Mouse (Mus musculus) cerebellum, adult 18-20 months (tissue): ENCODE data around the gene Dgkg.

ENCODE experiments used
- DNase-seq, 2 experiments: peaks; one replicate each; pipeline ENCODE4 v3.0.0; 2021

The Dgkg gene

DNA sequence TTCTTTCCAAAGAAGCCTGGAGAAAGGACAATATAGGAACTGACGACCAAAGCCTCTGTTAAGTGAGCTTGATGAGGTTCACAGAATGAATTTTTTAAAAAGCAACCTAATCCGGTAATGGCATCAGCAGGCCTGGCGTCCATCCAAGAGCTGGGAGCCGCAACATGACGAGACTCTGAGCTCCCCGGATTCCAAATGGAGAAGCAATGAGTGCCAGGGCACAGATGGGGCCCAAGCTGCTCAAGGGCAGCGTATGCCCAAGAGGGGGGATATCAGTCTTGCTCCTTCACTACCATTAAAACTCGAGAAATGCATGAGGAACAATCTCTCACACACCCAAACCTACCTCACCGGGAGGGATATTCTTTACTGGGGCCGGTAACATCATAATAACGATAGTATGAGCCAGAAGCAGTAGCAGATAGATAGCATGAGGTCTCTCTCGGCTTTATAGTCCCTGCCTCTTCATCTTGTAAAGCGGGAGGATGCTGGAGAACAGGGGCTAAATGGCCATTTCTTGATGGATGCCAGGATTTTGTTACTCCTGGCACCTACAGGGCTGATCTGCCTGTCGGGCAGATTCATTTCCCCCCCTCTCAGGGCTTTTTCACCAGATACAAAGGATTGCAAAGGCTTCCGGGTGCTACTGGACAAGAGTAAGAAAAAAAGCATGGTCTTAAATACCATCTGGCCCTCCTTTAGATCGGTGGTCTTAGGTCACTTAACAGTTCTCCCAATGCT is 226.6 kb downstream of the Dgkg start:
- DNase-seq = peak; percentile 89 to 91

DNA sequence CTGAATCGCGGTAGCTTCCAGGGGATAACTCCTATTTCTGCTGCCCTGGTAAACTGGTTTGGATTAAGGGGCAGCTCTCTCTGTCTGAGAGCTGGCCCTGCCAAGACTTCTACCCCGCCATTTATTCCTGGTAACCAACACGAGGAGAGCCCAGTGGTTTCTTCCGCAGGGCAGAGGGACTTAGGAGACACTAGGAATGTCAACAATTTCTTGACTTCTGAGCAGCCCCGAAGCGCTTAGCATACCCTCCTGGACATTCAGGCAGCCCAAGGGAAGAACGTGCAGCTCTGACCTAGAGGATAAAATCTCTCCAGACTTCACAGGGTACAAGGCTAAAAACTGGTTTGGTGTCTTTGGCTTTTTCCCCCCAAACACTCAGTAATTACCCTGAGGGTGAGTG is 227.6 kb downstream of the Dgkg start:
- peak in 1 of 2 experiments; percentile 31 for DNase-seq

DNA sequence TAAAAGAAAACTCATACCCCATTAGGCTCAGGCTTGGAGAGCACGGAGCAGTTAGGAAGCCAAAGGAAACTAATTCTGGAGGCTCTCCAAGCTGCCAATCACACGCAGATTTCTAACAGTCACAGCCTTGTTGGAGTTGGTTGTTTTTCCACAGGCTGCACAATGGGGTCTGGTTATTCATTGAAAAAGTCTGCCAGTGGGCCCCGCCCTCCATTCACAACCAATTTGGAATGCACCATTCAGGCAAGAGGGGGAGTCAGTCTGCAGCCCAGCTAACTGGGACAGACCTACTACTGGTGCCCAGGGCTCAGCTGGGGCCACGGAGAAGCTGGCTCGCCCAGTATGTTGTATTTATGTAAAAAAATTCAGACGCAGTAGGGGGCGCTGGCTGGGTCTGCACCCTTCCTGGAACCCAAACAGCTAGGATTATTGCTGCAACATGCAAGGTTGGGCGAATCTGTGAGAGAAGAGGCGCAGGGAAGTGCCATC is 228.1 kb downstream of the Dgkg start:
- DNase-seq = peak; percentile 81 to 84

- no peak for DNase-seq
Observed at GRCm38 (mm10) chr16:22426866-22427265, 230.2 kb downstream of the Dgkg start.

- no peak for DNase-seq
Observed at GRCm38 (mm10) chr16:22422256-22422655, 234.8 kb downstream of the Dgkg start.
